Mouse (Mus musculus) lung, adult 2 months (tissue): ENCODE data around the gene Gabpb1.

ENCODE experiments used
- CTCF ChIP-seq: fragments of 200-500 bp; IDR thresholded peaks from 2 replicates; pipeline ENCODE4 v1.5.1; 2011; ENCODE audit warnings: mild to moderate bottlenecking, low read length, control low read depth; ENCODE audit not compliant: insufficient read depth
- POLR2A ChIP-seq: fragments of 200-500 bp; IDR thresholded peaks from 2 replicates; pipeline ENCODE4 v1.6.1; 2011; ENCODE audit warnings: low read depth, mild to moderate bottlenecking, control low read depth, low read length, borderline replicate concordance; ENCODE audit errors: extremely low read depth

DNA sequence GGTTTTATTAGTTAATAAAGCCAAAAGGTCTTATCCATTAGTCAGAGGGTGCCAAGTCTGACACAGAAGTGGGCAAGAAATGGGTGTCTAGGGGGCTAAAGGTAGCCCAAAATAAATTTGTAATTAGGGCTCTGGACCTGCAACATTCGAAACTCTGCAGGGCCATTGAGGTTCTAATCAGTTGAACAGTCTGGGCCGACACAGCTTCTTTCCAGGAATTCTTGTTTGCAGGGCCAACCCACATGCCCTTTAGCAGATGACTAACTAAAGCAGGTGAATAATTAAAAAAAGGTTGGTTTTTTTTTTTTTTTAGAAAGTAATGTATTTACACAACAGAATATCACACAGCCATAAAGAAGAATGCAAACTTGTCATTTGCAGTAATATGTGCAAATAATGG, 53.7 kb downstream of the Gabpb1 start:
- TF ChIP-seq CTCF = no peak
- no peak for TF ChIP-seq POLR2A
